Mouse (Mus musculus) activated CD4-positive, CD25-positive, alpha-beta regulatory T cell, adult 4 months (primary cell): ENCODE results near the gene Trim56. TPM values are rescaled to one million over a fixed set of nuclear protein-coding genes. Genes with fewer than 3 reads are reported as not detected.
A peak's percentile ranks its signal among the peaks of the same experiment; 100 is the strongest.

Source experiments
- ATAC-seq: one replicate; pipeline ENCODE4 v1.8.0; 2017
- polyA plus RNA-seq, 2 experiments: library from polyadenylated mRNA; unstranded; fragments of 100-300 nt; shearing (Covaris generic); gene quantifications; one replicate each; pipeline ENCODE4 v1.2.1; 2017

Trim56 gene
- polyA plus RNA-seq, 2 experiments from 2014 or later: 15.1 to 15.6 TPM

- ATAC-seq: no peak
These were observed 8.3 kb downstream of the Trim56 start for GRCm38 (mm10) chr5:137107670-137108069.

GRCm38 (mm10) chr5:137107024-137107423, 9.0 kb downstream of the Trim56 start:
- ATAC-seq: no peak

GRCm38 (mm10) chr5:137106434-137106833, 9.6 kb downstream of the Trim56 start:
- ATAC-seq: no peak

- ATAC-seq: no peak
These were observed 12.0 kb downstream of the Trim56 start for GRCm38 (mm10) chr5:137103969-137104368.

- peak; percentile 78 for ATAC-seq
These were observed 13.2 kb downstream of the Trim56 start for GRCm38 (mm10) chr5:137102575-137103522.

GRCm38 (mm10) chr5:137102078-137102477, 13.9 kb downstream of the Trim56 start:
- ATAC-seq: no peak

GRCm38 (mm10) chr5:137100660-137101059, 15.3 kb downstream of the Trim56 start:
- no peak for ATAC-seq

GRCm38 (mm10) chr5:137098418-137098817, 17.6 kb downstream of the Trim56 start:
- ATAC-seq: no peak

GRCm38 (mm10) chr5:137096037-137096436, 20.0 kb downstream of the Trim56 start:
- ATAC-seq: no peak

GRCm38 (mm10) chr5:137095135-137095534, 20.9 kb downstream of the Trim56 start:
- no peak for ATAC-seq

- no peak for ATAC-seq
These were observed 22.3 kb downstream of the Trim56 start for GRCm38 (mm10) chr5:137093720-137094119.

- ATAC-seq: no peak
These were observed 24.4 kb downstream of the Trim56 start for GRCm38 (mm10) chr5:137091560-137091959.

GRCm38 (mm10) chr5:137090870-137091269, 25.1 kb downstream of the Trim56 start:
- no peak for ATAC-seq

GRCm38 (mm10) chr5:137087410-137087809, 28.6 kb downstream of the Trim56 start:
- no peak for ATAC-seq

- ATAC-seq: no peak
These were observed 30.3 kb downstream of the Trim56 start for GRCm38 (mm10) chr5:137085731-137086130.

- ATAC-seq: no peak
These were observed 31.0 kb downstream of the Trim56 start for GRCm38 (mm10) chr5:137085021-137085420.

GRCm38 (mm10) chr5:137083051-137083450, 33.0 kb downstream of the Trim56 start:
- no peak for ATAC-seq

- no peak for ATAC-seq
These were observed 36.2 kb downstream of the Trim56 start for GRCm38 (mm10) chr5:137079849-137080248.

- ATAC-seq: no peak
These were observed 37.4 kb downstream of the Trim56 start for GRCm38 (mm10) chr5:137078616-137079015.

GRCm38 (mm10) chr5:137078041-137078440, 38.0 kb downstream of the Trim56 start:
- ATAC-seq: no peak

- no peak for ATAC-seq
These were observed 38.8 kb downstream of the Trim56 start for GRCm38 (mm10) chr5:137077187-137077586.

GRCm38 (mm10) chr5:137076191-137076930, 39.6 kb downstream of the Trim56 start:
- ATAC-seq: no peak

- ATAC-seq: no peak
These were observed 40.3 kb downstream of the Trim56 start for GRCm38 (mm10) chr5:137075726-137076125.
